Mouse (Mus musculus) G1E (cell line): ENCODE results near the gene Tada2a.

ENCODE experiments used
- CTCF ChIP-seq: IDR thresholded peaks from 2 replicates; pipeline ENCODE4 v1.5.1; 2012; ENCODE audit warnings: low read depth, low read length, inconsistent platforms, mixed read lengths
- GATA1 ChIP-seq: IDR thresholded peaks from 2 replicates; pipeline ENCODE4 v1.6.1; 2012; ENCODE audit warnings: borderline replicate concordance, low read length, inconsistent platforms, mixed read lengths
- TAL1 ChIP-seq: conservative IDR thresholded peaks from 2 replicates; pipeline ENCODE4 v1.6.1; 2012; ENCODE audit warnings: low read depth, low read length, inconsistent platforms, mixed read lengths

DNA sequence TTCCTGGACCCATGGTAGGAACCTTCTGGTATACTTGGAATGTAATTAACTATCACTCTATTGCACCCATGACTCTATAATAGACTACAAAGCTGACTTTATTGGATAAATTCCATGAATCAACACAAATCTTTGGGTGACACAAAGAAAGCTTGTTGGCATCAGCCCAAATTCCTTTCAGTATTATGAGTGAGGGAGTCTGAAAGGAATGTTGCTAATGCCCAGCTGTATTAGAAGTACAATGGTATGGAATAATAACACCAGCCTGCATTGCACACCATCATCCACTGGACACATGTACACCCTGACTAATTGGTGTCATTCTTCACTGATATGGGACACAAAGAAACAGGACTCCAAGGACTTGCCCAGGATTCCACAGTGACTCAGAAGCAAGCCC is 28.2 kb downstream of the Tada2a start:
- TF ChIP-seq CTCF (no peak), GATA1 (no peak), TAL1 (no peak)
